Mouse (Mus musculus) limb, embryonic 15.5 days (tissue): Measurements from ENCODE around the gene Cmc1. TPM values are rescaled to one million over a fixed set of nuclear protein-coding genes. Genes with fewer than 3 reads are reported as not detected.
A peak's percentile ranks its signal among the peaks of the same experiment; 100 is the strongest.
"Not testable (repeated sequence)": the region's sequence is repeated elsewhere in the genome, so short reads cannot be mapped to it uniquely, and the experiment has no call there.

Experiments
- ATAC-seq: fragments of 200-750 bp; cut with Nextera tagmentation; 2 replicates; pipeline ENCODE4 v1.8.0; 2017; ENCODE audit warnings: low read depth, moderate TSS enrichment; ENCODE audit not compliant: insufficient number of reproducible peaks, low FRiP score, low TSS enrichment
- H3K27ac ChIP-seq: fragments of 300-500 bp; sonication (generic); 2 replicates; pipeline ENCODE4 v1.5.1; 2015; ENCODE audit warnings: moderate library complexity, mild to moderate bottlenecking, inconsistent platforms
- H3K27me3 ChIP-seq: fragments of 300-500 bp; sonication (generic); 2 replicates; pipeline ENCODE4 v1.6.1; 2015; ENCODE audit warnings: inconsistent platforms
- H3K36me3 ChIP-seq: fragments of 300-500 bp; sonication (generic); 2 replicates; pipeline ENCODE4 v1.6.1; 2015; ENCODE audit warnings: inconsistent platforms
- H3K4me1 ChIP-seq: fragments of 300-500 bp; sonication (generic); 2 replicates; pipeline ENCODE4 v1.6.1; 2015; ENCODE audit warnings: inconsistent platforms
- H3K4me2 ChIP-seq: fragments of 300-500 bp; sonication (generic); 2 replicates; pipeline ENCODE4 v1.6.1; 2015; ENCODE audit warnings: mild to moderate bottlenecking, inconsistent platforms
- H3K4me3 ChIP-seq: fragments of 300-500 bp; sonication (generic); 2 replicates; pipeline ENCODE4 v1.5.1; 2015; ENCODE audit warnings: mild to moderate bottlenecking, inconsistent platforms
- H3K9ac ChIP-seq: fragments of 300-500 bp; sonication (generic); 2 replicates; pipeline ENCODE4 v1.6.1; 2015; ENCODE audit warnings: inconsistent platforms
- H3K9me3 ChIP-seq: fragments of 300-500 bp; sonication (generic); 2 replicates; pipeline ENCODE4 v1.6.1; 2016; ENCODE audit warnings: inconsistent platforms
- WGBS: fragments of 180-500 bp; shearing (Covaris S2); methylation state at CpG from one replicate; pipeline ENCODE4 v1.1.7; 2015; 5-methylcytosine and 5-hydroxymethylcytosine counted together
- polyA plus RNA-seq: library from polyadenylated mRNA; unstranded; fragments of >200 nt; fragmentation: Nextera tagmentation; extraction: Ambion mirVana; gene quantifications from 2 replicates; pipeline ENCODE4 v1.2.1, GENCODE M21; 2015

Gene Cmc1
- polyA plus RNA-seq, 1 experiment from 2014 or later = 35.0 TPM

- Histone ChIP-seq H3K4me1 (no peaks in the 10 kb centered on the region), H3K9ac (no peak overlapping the region), H3K27ac (no peak overlapping the region), H3K27me3 (no peaks in the 10 kb centered on the region), H3K9me3 (no peaks in the 10 kb centered on the region), H3K36me3 (no peaks in the 10 kb centered on the region), H3K4me3 (no peak overlapping the region), H3K4me2 (no peak overlapping the region)
- no peak for ATAC-seq
- 87% methylated on average over 4 of the region's 4 CpGs for WGBS
Measured at GRCm38 (mm10) chr9:118173086-118173485, 23.1 kb upstream of the Cmc1 start.

GRCm38 (mm10) chr9:118168544-118168943 lies 18.6 kb upstream of the Cmc1 start:
- Histone ChIP-seq H3K36me3 (no peaks in the 10 kb centered on the region), H3K4me3 (no peak overlapping the region), H3K27me3 (no peaks in the 10 kb centered on the region), H3K27ac (no peak overlapping the region), H3K9me3 (no peaks in the 10 kb centered on the region), H3K4me1 (no peaks in the 10 kb centered on the region), H3K4me2 (no peak overlapping the region), H3K9ac (no peak overlapping the region)
- no peak for ATAC-seq
- WGBS = 46% methylated on average over 5 of the region's 5 CpGs

GRCm38 (mm10) chr9:118167606-118168005 lies 17.6 kb upstream of the Cmc1 start:
- Histone ChIP-seq H3K27ac (no peak overlapping the region), H3K36me3 (no peaks in the 10 kb centered on the region), H3K4me3 (no peak overlapping the region), H3K27me3 (no peaks in the 10 kb centered on the region), H3K4me2 (no peak overlapping the region), H3K9me3 (no peaks in the 10 kb centered on the region), H3K4me1 (no peaks in the 10 kb centered on the region), H3K9ac (no peak overlapping the region)
- WGBS = 92% methylated on average over 6 of the region's 6 CpGs
- no peak for ATAC-seq

- Histone ChIP-seq H3K27me3 (no peaks in the 10 kb centered on the region), H3K9me3 (no peaks in the 10 kb centered on the region), H3K4me1 (no peaks in the 10 kb centered on the region), H3K4me2 (no peak overlapping the region), H3K4me3 (no peak overlapping the region), H3K27ac (no peak overlapping the region), H3K36me3 (no peaks in the 10 kb centered on the region), H3K9ac (no peak overlapping the region)
- no peak for ATAC-seq
- WGBS = 92% methylated on average over 6 of the region's 6 CpGs
Measured at GRCm38 (mm10) chr9:118161536-118161935, 11.6 kb upstream of the Cmc1 start.

- Histone ChIP-seq H3K4me1 (no peaks in the 10 kb centered on the region), H3K9me3 (no peaks in the 10 kb centered on the region), H3K27me3 (no peaks in the 10 kb centered on the region), H3K4me3 (no peak overlapping the region), H3K27ac (no peak overlapping the region), H3K36me3 (no peaks in the 10 kb centered on the region), H3K4me2 (no peak overlapping the region), H3K9ac (no peak overlapping the region)
- no peak for ATAC-seq
- 60% methylated on average over 3 of the region's 3 CpGs for WGBS
Measured at GRCm38 (mm10) chr9:118159936-118160335, 10.0 kb upstream of the Cmc1 start.

GRCm38 (mm10) chr9:118158201-118158600 lies 8.2 kb upstream of the Cmc1 start:
- no peak overlapping the region for H3K4me2 ChIP-seq
- H3K27ac ChIP-seq = no peak overlapping the region
- H3K27me3 ChIP-seq = no peaks in the 10 kb centered on the region
- no peak for ATAC-seq
- no peak overlapping the region for H3K4me3 ChIP-seq
- WGBS = 92% methylated on average over 4 of the region's 4 CpGs
- no peak overlapping the region for H3K9ac ChIP-seq
- H3K36me3 ChIP-seq = no peaks in the 10 kb centered on the region
- H3K9me3 ChIP-seq = no peaks in the 10 kb centered on the region
- H3K4me1 ChIP-seq = no peaks in the 10 kb centered on the region

- Histone ChIP-seq H3K4me1 (no peaks in the 10 kb centered on the region), H3K4me2 (no peak overlapping the region), H3K27me3 (no peaks in the 10 kb centered on the region), H3K4me3 (no peak overlapping the region), H3K9me3 (no peaks in the 10 kb centered on the region), H3K27ac (no peak overlapping the region), H3K9ac (no peak overlapping the region), H3K36me3 (no peaks in the 10 kb centered on the region)
- ATAC-seq = no peak
- 89% methylated on average over 3 of the region's 3 CpGs for WGBS
Measured at GRCm38 (mm10) chr9:118157234-118157633, 7.3 kb upstream of the Cmc1 start.

GRCm38 (mm10) chr9:118154666-118155065 lies 4.7 kb upstream of the Cmc1 start:
- 85% methylated on average over 5 of the region's 5 CpGs for WGBS
- Histone ChIP-seq H3K9me3 (no peaks in the 10 kb centered on the region), H3K4me2 (no peak overlapping the region), H3K9ac (no peak overlapping the region), H3K36me3 (no peaks in the 10 kb centered on the region), H3K4me3 (no peak overlapping the region), H3K27me3 (no peaks in the 10 kb centered on the region), H3K27ac (no peak overlapping the region), H3K4me1 (peaks cover 8% of the 10 kb centered on the region)
- no peak for ATAC-seq

GRCm38 (mm10) chr9:118151221-118151507 lies 1.2 kb upstream of the Cmc1 start:
- peak overlapping the region; percentile 56; the same call in 1 of the 2 replicates for H3K4me2 ChIP-seq
- H3K9ac ChIP-seq = no peak overlapping the region
- H3K27me3 ChIP-seq = no peaks in the 10 kb centered on the region
- ATAC-seq = no peak
- H3K27ac ChIP-seq = no peak overlapping the region
- no peaks in the 10 kb centered on the region for H3K36me3 ChIP-seq
- H3K4me1 ChIP-seq = peaks cover 13% of the 10 kb centered on the region
- H3K4me3 ChIP-seq = no peak overlapping the region
- H3K9me3 ChIP-seq = no peaks in the 10 kb centered on the region
- 85% methylated on average over 1 of the region's 1 CpGs for WGBS

- ATAC-seq = no peak
- H3K9ac ChIP-seq = no peak overlapping the region
- H3K27me3 ChIP-seq = no peaks in the 10 kb centered on the region
- peak overlapping the region; percentile 57 for H3K27ac ChIP-seq
- no peaks in the 10 kb centered on the region for H3K36me3 ChIP-seq
- H3K4me3 ChIP-seq = peak overlapping the region; percentile 96
- WGBS = 59% methylated on average over 20 of the region's 20 CpGs
- H3K9me3 ChIP-seq = no peaks in the 10 kb centered on the region
- peaks cover 13% of the 10 kb centered on the region for H3K4me1 ChIP-seq
- peak overlapping the region; percentile 56 for H3K4me2 ChIP-seq
Measured at GRCm38 (mm10) chr9:118150429-118151220, 648 bp upstream of the Cmc1 start.

- not testable (repeated sequence) for ATAC-seq
Measured at GRCm38 (mm10) chr9:118140356-118140755, 9.6 kb downstream of the Cmc1 start.

GRCm38 (mm10) chr9:118110360-118110710 lies 39.6 kb downstream of the Cmc1 start:
- WGBS = 47% methylated on average over 2 of the region's 2 CpGs
- Histone ChIP-seq H3K4me3 (no peak overlapping the region), H3K9ac (no peak overlapping the region), H3K4me2 (no peak overlapping the region), H3K9me3 (no peaks in the 10 kb centered on the region), H3K27me3 (no peaks in the 10 kb centered on the region), H3K27ac (no peak overlapping the region), H3K4me1 (no peaks in the 10 kb centered on the region), H3K36me3 (no peaks in the 10 kb centered on the region)
- ATAC-seq = no peak

More at GRCm38 (mm10) chr9:118140356-118140755, 9.6 kb downstream of the Cmc1 start:
- not testable (repeated sequence) for H3K4me2 ChIP-seq, H3K4me1 ChIP-seq, H3K27me3 ChIP-seq, H3K9ac ChIP-seq, H3K4me3 ChIP-seq, H3K27ac ChIP-seq, H3K36me3 ChIP-seq, H3K9me3 ChIP-seq
- WGBS = 84% methylated on average over 2 of the region's 3 CpGs
